ENCODE assay signal across 18 mouse cellular contexts in the genomic region with DNA sequence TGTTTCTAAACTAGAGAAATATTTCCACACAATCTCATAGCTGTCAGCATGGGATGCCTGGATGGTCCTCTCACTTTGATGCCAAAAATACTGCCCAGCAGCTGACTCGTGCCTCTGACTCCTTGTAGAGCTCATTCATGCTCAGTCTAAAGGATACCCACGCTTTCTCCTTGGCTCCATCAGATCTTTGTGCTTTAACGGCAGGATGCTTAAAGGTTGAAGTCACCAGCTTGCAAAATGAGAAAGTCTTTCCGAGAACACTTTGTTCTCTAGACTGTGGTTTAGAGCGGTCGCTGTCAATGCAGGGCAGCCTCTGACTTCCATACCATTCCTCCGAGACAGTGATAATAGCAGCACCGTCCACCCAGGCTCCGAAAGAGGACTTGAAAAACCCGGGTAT.
DNase-seq lines count a peak whose midpoint lies in the region; ATAC-seq and TF ChIP-seq lines count a peak whose summit lies in the region.
"Had no signal": no experiment of that assay in that cellular context is flagged by ENCODE, and none has a peak within 500 bp of the region (broad histone marks: within the 10 kb centered on the region; RNA-seq: fewer than 3 reads in every experiment).

No protein-coding gene starts in this region.

- H3K9ac ChIP-seq in heart, embryonic 14.5 days (ENCODE audit: low read length), result peak overlapping the region; percentile 9; the same call in 1 of the 2 replicates
- H3K9ac ChIP-seq: limb, embryonic 15.5 days; midbrain, embryonic 12.5 days had no signal

- H3K79me2 ChIP-seq in myocyte (ENCODE audit: control insufficient read depth, insufficient read depth), result no peaks in the 10 kb centered on the region

- H3K27ac ChIP-seq in heart, embryonic 14.5 days (replicated peaks in 1 of 2; ENCODE audit: control insufficient read depth in 1 of 2, insufficient read depth in 1 of 2, low read depth in 2 of 2, low read length in 2 of 2), result peak overlapping the region; percentile 69 to 73
- H3K27ac ChIP-seq in brown adipose tissue, adult 24 weeks (replicated peaks; ENCODE audit: low read depth, low read length), result no peak overlapping the region
- H3K27ac ChIP-seq: limb, embryonic 15.5 days; midbrain, embryonic 12.5 days had no signal

- peak; percentile 42; the same call in 1 of the 2 replicates for ATAC-seq in frontal cortex, adult (ENCODE audit: low TSS enrichment)
- ATAC-seq in heart, embryonic 14.5 days (ENCODE audit: insufficient number of reproducible peaks, insufficient read depth, low FRiP score, low read depth), result no peak
- ATAC-seq: inflammation-experienced regulatory T-cells, adult 6 months had no signal

- no peak overlapping the region for H3K4me3 ChIP-seq in heart, embryonic 14.5 days (ENCODE audit: control insufficient read depth in 1 of 2, insufficient read depth in 1 of 2, low read depth in 1 of 2, low read length in 2 of 2)
- H3K4me3 ChIP-seq in brown adipose tissue, adult 24 weeks (ENCODE audit: insufficient read depth, low read depth, low read length), result peak overlapping the region; percentile 22; the same call in 1 of the 2 replicates
- no peak overlapping the region for H3K4me3 ChIP-seq in myocyte
- H3K4me3 ChIP-seq: limb, embryonic 15.5 days; midbrain, embryonic 12.5 days had no signal

- no peak for TF ChIP-seq POLR2A in myocyte (IDR thresholded peaks at IDR 0.05; ENCODE audit: insufficient read length, low read depth)

- H3K27me3 ChIP-seq in heart, embryonic 14.5 days (ENCODE audit: control insufficient read depth, insufficient read depth, low read length), result no peaks in the 10 kb centered on the region
- H3K27me3 ChIP-seq in myocyte (ENCODE audit: control insufficient read depth, insufficient read depth, insufficient read length), result no peaks in the 10 kb centered on the region
- H3K27me3 ChIP-seq: limb, embryonic 15.5 days; midbrain, embryonic 12.5 days had no signal

- WGBS in heart, embryonic 14.5 days, result 15% methylated on average over 10 of the region's 10 CpGs

- peak overlapping the region; percentile 49 for H3K4me2 ChIP-seq in heart, embryonic 14.5 days (ENCODE audit: low read length)
- H3K4me2 ChIP-seq in myocyte (ENCODE audit: low read depth), result peak overlapping the region; percentile 67
- H3K4me2 ChIP-seq: limb, embryonic 15.5 days; midbrain, embryonic 12.5 days had no signal

- intact Hi-C loops in heart, postnatal 14 days (cut with DNase I), result no loop called here

- peaks cover 39 to 75% of the 10 kb centered on the region in 2 experiments for H3K4me1 ChIP-seq in heart, embryonic 14.5 days (ENCODE audit: control insufficient read depth in 2 of 2, insufficient read depth in 2 of 2, low read length in 2 of 2)
- peaks cover 12% of the 10 kb centered on the region; the same call in 1 of the 2 replicates for H3K4me1 ChIP-seq in brown adipose tissue, adult 24 weeks (ENCODE audit: control insufficient read depth, insufficient read depth, insufficient read length, low read length)

- DNase-seq in frontal cortex, postnatal 25 days (ENCODE audit: low spot score in 2 of 2), result no peak
- DNase-seq in heart, postnatal 14 days, result no peak
- DNase-seq in spleen, postnatal 10 days (ENCODE audit: low spot score in 2 of 2), result no peak
- no peak for DNase-seq in embryo, embryonic 10.5 days (ENCODE audit: low spot score)
- DNase-seq: cerebellum, adult 11-12 months; cerebellum, postnatal 36 days; gastrocnemius, postnatal 14 days; kidney, postnatal 4 days; retina, postnatal 1 day; right cerebral cortex, postnatal 4 days; thymus, adult 18-20 months had no signal

- peaks cover 47% of the 10 kb centered on the region for H3K36me3 ChIP-seq in heart, embryonic 14.5 days (ENCODE audit: control insufficient read depth, insufficient read depth, low read length)
- H3K36me3 ChIP-seq in myocyte (ENCODE audit: control insufficient read depth, insufficient read depth), result no peaks in the 10 kb centered on the region

- no peak overlapping the region for H3ac ChIP-seq in myocyte (ENCODE audit: control insufficient read depth, insufficient read length)

- H3K9me3 ChIP-seq in heart, embryonic 14.5 days (ENCODE audit: control insufficient read depth, low read length), result no peaks in the 10 kb centered on the region
- H3K9me3 ChIP-seq: limb, embryonic 15.5 days; midbrain, embryonic 12.5 days had no signal

TF ChIP-seq in myocyte, 11 proteins besides CTCF, POLR2A, EP300 and RAD21:
- no peak for TF ChIP-seq CEBPB (IDR thresholded peaks at IDR 0.05; ENCODE audit: insufficient read depth, poor library complexity, severe bottlenecking)
- no peak for TF ChIP-seq TCF3 (IDR thresholded peaks at IDR 0.05; ENCODE audit: insufficient read length, low read depth)
- no peak for TF ChIP-seq USF1 (IDR thresholded peaks at IDR 0.05; ENCODE audit: low read depth)
- no peak for TF ChIP-seq MYOD1 (IDR thresholded peaks at IDR 0.05; ENCODE audit: control insufficient read depth in 1 of 3, insufficient read length in 2 of 3, low read depth in 2 of 3)
- TF ChIP-seq MAX (IDR thresholded peaks at IDR 0.05; ENCODE audit: low read depth), result no peak
- TF ChIP-seq E2F4 (IDR thresholded peaks at IDR 0.05; ENCODE audit: insufficient read depth), result no peak
- no peak for TF ChIP-seq POLR2AphosphoS2 (IDR thresholded peaks at IDR 0.05; ENCODE audit: insufficient read length, low read depth)
- no peak for TF ChIP-seq SRF (IDR thresholded peaks at IDR 0.05; ENCODE audit: control insufficient read depth, insufficient read length, low read depth)
- TF ChIP-seq TCF12 (IDR thresholded peaks at IDR 0.05; ENCODE audit: insufficient read depth, poor library complexity, severe bottlenecking), result no peak
- no peak for TF ChIP-seq REST (IDR thresholded peaks at IDR 0.05; ENCODE audit: insufficient read depth, insufficient read length)
TF ChIP-seq in myocyte: peak in this region for 0.
